Mouse (Mus musculus) limb, embryonic 11.5 days (tissue): ENCODE measurements around the gene Dct. TPM values are rescaled to one million over a fixed set of nuclear protein-coding genes. Genes with fewer than 3 reads are reported as not detected.

Experiments used
- ATAC-seq: fragments of 200-750 bp; cut with Nextera tagmentation; 2 replicates; pipeline ENCODE4 v1.8.0; 2017; ENCODE audit warnings: low read depth; ENCODE audit not compliant: insufficient number of reproducible peaks, low FRiP score, low TSS enrichment
- DNase-seq: peaks from one replicate; pipeline ENCODE4 v3.0.0-alpha.2; 2015; ENCODE audit warnings: low spot score
- H3K27ac ChIP-seq: fragments of 300-500 bp; sonication (generic); replicated peaks from 2 replicates; pipeline ENCODE4 v1.5.1; 2014; ENCODE audit warnings: low read depth, mild to moderate bottlenecking, low read length
- H3K27me3 ChIP-seq: fragments of 300-500 bp; sonication (generic); 2 replicates; pipeline ENCODE4 v1.6.1; 2014; ENCODE audit warnings: mild to moderate bottlenecking, low read length, mixed read lengths; ENCODE audit not compliant: control insufficient read depth, insufficient read depth
- H3K36me3 ChIP-seq: fragments of 300-500 bp; sonication (generic); 2 replicates; pipeline ENCODE4 v1.6.1; 2014; ENCODE audit warnings: mild to moderate bottlenecking, low read length, moderate library complexity, mixed read lengths; ENCODE audit not compliant: control insufficient read depth, insufficient read depth
- H3K4me1 ChIP-seq: fragments of 300-500 bp; sonication (generic); 2 replicates; pipeline ENCODE4 v1.6.1; 2014; ENCODE audit warnings: low read length, mixed read lengths; ENCODE audit not compliant: control insufficient read depth, insufficient read depth
- H3K4me2 ChIP-seq: fragments of 300-500 bp; sonication (generic); 2 replicates; pipeline ENCODE4 v1.6.1; 2014; ENCODE audit warnings: low read depth, mild to moderate bottlenecking, moderate library complexity; ENCODE audit not compliant: severe bottlenecking
- H3K4me3 ChIP-seq: fragments of 300-500 bp; sonication (generic); 2 replicates; pipeline ENCODE4 v1.5.1; 2014; ENCODE audit warnings: low read depth, low read length
- H3K9ac ChIP-seq: fragments of 300-500 bp; sonication (generic); 2 replicates; pipeline ENCODE4 v1.6.1; 2014; ENCODE audit warnings: mild to moderate bottlenecking, low read length
- H3K9me3 ChIP-seq: fragments of 300-500 bp; sonication (generic); 2 replicates; pipeline ENCODE4 v1.6.1; 2016; ENCODE audit warnings: low read length; ENCODE audit not compliant: control insufficient read depth
- WGBS: fragments of 180-500 bp; shearing (Covaris S2); extraction: QIAGEN DNeasy Blood & Tissue Kit; methylation state at CpG from one replicate; pipeline ENCODE4 v1.1.7; 2014; 5-methylcytosine and 5-hydroxymethylcytosine counted together
- polyA plus RNA-seq: library from polyadenylated mRNA; unstranded; fragments of >200 nt; fragmentation: Nextera tagmentation; extraction: Ambion mirVana; gene quantifications from 2 replicates; pipeline ENCODE4 v1.2.1, GENCODE M21; 2014

Gene Dct
- polyA plus RNA-seq, 1 experiment from 2014 or later, result 1.6 TPM

- H3K4me1 ChIP-seq, result no peaks in the 10 kb centered on the region
- DNase-seq (no peak), ATAC-seq (no peak)
- no peak overlapping the region for H3K4me3 ChIP-seq
- 77% methylated on average over 8 of the region's 8 CpGs for WGBS
- no peaks in the 10 kb centered on the region for H3K9me3 ChIP-seq
- no peak overlapping the region for H3K4me2 ChIP-seq
- H3K27me3 ChIP-seq, result no peaks in the 10 kb centered on the region
- no peak overlapping the region for H3K27ac ChIP-seq
- H3K9ac ChIP-seq, result no peak overlapping the region
- no peaks in the 10 kb centered on the region for H3K36me3 ChIP-seq
Observed at GRCm38 (mm10) chr14:117992600-117993256, 59.3 kb downstream of the Dct start.

- WGBS, result 76% methylated on average over 8 of the region's 8 CpGs
- H3K4me2 ChIP-seq, result no peak overlapping the region
- no peak overlapping the region for H3K4me3 ChIP-seq
- no peaks in the 10 kb centered on the region for H3K27me3 ChIP-seq
- H3K9me3 ChIP-seq, result no peaks in the 10 kb centered on the region
- H3K9ac ChIP-seq, result no peak overlapping the region
- H3K27ac ChIP-seq, result no peak overlapping the region
- no peaks in the 10 kb centered on the region for H3K36me3 ChIP-seq
- ATAC-seq, result no peak
- DNase-seq, result no peak
- no peaks in the 10 kb centered on the region for H3K4me1 ChIP-seq
Observed at GRCm38 (mm10) chr14:117990203-117990602, 61.8 kb downstream of the Dct start.

DNA sequence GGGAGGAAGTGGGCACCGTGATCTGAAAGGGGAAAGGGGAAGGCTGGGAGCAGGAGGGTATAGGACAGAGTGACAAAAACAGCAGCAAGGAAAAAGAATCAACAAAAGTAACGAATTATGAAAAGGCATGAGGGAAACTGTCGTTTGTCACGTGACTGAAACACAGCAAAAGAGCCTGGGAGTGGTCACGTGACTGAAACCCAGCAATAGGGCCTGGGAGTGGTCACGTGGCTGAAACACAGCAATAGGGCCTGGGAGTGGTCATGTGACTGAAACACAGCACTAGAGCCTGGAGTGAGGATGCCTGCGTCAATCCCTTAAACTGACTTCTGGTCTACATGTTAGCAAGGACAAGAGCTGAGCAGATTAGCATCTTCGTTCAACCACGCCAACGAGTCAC, 63.6 kb downstream of the Dct start:
- Histone ChIP-seq H3K4me3 (no peak overlapping the region), H3K4me2 (no peak overlapping the region), H3K27me3 (no peaks in the 10 kb centered on the region), H3K27ac (no peak overlapping the region), H3K9me3 (no peaks in the 10 kb centered on the region), H3K36me3 (no peaks in the 10 kb centered on the region), H3K4me1 (no peaks in the 10 kb centered on the region), H3K9ac (no peak overlapping the region)
- ATAC-seq (no peak), DNase-seq (no peak)
- WGBS, result 93% methylated on average over 10 of the region's 10 CpGs

DNA sequence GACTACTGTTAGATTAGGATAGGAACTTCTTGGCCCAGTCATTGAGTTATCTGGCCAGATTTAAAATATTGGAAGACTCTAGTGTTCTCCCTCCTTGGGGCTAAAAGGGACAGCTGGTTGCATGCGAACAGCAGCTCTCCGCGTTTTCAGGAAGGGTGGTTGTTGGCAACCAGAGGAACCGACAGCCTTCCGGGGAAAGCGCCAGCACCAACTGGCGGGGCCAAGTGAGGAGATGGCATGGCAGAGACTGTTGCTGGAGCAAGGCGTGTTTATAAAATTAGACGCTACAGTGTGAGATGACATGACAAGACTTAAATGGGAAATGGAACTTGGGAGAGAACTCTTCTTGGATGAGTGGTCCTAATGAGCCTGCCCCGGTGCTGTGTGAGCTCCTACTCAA, 70.5 kb downstream of the Dct start:
- Histone ChIP-seq H3K36me3 (no peaks in the 10 kb centered on the region), H3K9me3 (no peaks in the 10 kb centered on the region), H3K27me3 (no peaks in the 10 kb centered on the region), H3K4me2 (no peak overlapping the region), H3K4me3 (no peak overlapping the region), H3K4me1 (no peaks in the 10 kb centered on the region), H3K9ac (no peak overlapping the region), H3K27ac (no peak overlapping the region)
- WGBS, result 96% methylated on average over 10 of the region's 10 CpGs
- DNase-seq (no peak), ATAC-seq (no peak)

DNA sequence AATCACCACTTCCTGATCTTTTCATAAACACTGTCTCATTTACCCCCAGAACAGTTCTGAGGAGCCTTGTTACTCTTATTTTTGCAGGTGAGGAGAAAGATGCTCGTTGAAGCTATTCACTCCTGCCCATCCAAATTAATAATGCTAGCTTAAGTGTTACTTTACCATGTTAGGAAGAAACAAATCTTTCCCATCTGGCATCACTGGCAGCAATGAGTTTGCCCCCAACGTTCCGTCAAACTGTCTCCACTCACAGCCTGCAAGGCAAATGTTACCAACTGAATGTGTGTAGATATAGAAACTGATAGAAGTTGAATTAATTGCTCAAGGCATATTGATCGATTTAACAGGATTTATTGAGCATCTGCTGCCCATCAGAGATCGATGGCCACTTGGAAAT, 79.5 kb downstream of the Dct start:
- H3K27ac ChIP-seq, result no peak overlapping the region
- ATAC-seq (no peak), DNase-seq (no peak)
- H3K4me3 ChIP-seq, result no peak overlapping the region
- no peak overlapping the region for H3K9ac ChIP-seq
- no peaks in the 10 kb centered on the region for H3K4me1 ChIP-seq
- H3K36me3 ChIP-seq, result no peaks in the 10 kb centered on the region
- no peaks in the 10 kb centered on the region for H3K27me3 ChIP-seq
- H3K9me3 ChIP-seq, result no peaks in the 10 kb centered on the region
- 89% methylated on average over 5 of the region's 5 CpGs for WGBS
- H3K4me2 ChIP-seq, result no peak overlapping the region

Other genes starting within 250 kb of the Dct start
- gene Tgds, start 80.5 kb upstream of the Dct start, polyA plus RNA-seq, result 37.0 and 38.7 TPM in 2 replicates
- 50.0 and 53.3 TPM in 2 replicates for gene Gpr180, start 84.9 kb upstream of the Dct start, polyA plus RNA-seq
- gene Sox21, start 184.8 kb upstream of the Dct start, polyA plus RNA-seq, result 0.11 and 0.13 TPM in 2 replicates
- gene Gm9376, start 214.7 kb upstream of the Dct start, polyA plus RNA-seq, result not detected in 2 replicates